Mouse (Mus musculus) testis, adult 2 months (tissue): ENCODE measurements around the gene Tex22.

Experiments used
- CTCF ChIP-seq: fragments of 200-500 bp; IDR thresholded peaks from 2 replicates; pipeline ENCODE4 v1.5.1; 2012; ENCODE audit warnings: low read depth, mild to moderate bottlenecking, inconsistent platforms, low read length, moderate library complexity; ENCODE audit not compliant: control insufficient read depth, insufficient read depth, insufficient replicate concordance
- POLR2A ChIP-seq: fragments of 200-500 bp; IDR thresholded peaks from 2 replicates; pipeline ENCODE4 v1.6.1; 2012; ENCODE audit warnings: low read depth, mild to moderate bottlenecking, inconsistent platforms, low read length, moderate library complexity; ENCODE audit not compliant: control insufficient read depth

GRCm38 (mm10) chr12:113042543-113042942 is 31.8 kb upstream of the Tex22 start:
- TF ChIP-seq CTCF (no peak), POLR2A (no peak)
